Mouse (Mus musculus) ES-E14 (cell line): ENCODE data around the gene Slit3.

Experiments
- CHD2 ChIP-seq: IDR thresholded peaks from 2 replicates; pipeline ENCODE4 v1.6.1; 2014; ENCODE audit warnings: mild to moderate bottlenecking, low read depth, low read length, inconsistent platforms
- HCFC1 ChIP-seq: IDR thresholded peaks from 2 replicates; pipeline ENCODE4 v1.6.1; 2012; ENCODE audit warnings: low read length, inconsistent platforms, borderline replicate concordance; ENCODE audit not compliant: insufficient read depth
- MAFK ChIP-seq: IDR thresholded peaks from 2 replicates; pipeline ENCODE4 v1.6.1; 2014; ENCODE audit warnings: mild to moderate bottlenecking, low read depth, low read length, inconsistent platforms; ENCODE audit not compliant: insufficient read depth
- ZC3H11A ChIP-seq: IDR thresholded peaks from 2 replicates; pipeline ENCODE4 v1.6.1; 2012; ENCODE audit warnings: low read depth, mild to moderate bottlenecking, inconsistent platforms, low read length, borderline replicate concordance
- ZNF384 ChIP-seq: IDR thresholded peaks from 2 replicates; pipeline ENCODE4 v1.6.1; 2012; ENCODE audit warnings: low read depth, low read length, inconsistent platforms

- TF ChIP-seq HCFC1 (no peak), CHD2 (no peak), ZC3H11A (no peak), ZNF384 (no peak), MAFK (no peak)
Measured at GRCm38 (mm10) chr11:35203673-35204072, 82.6 kb downstream of the Slit3 start.
